Mouse (Mus musculus): ENCODE measurements at regions not wholly inside any gene's neighbourhood (a gene's known extent, or its start where the extent isn't known, plus 50 kb on each side); places are given as distances from the start of the nearest gene placed in this dataset.
A peak's percentile ranks its signal among the peaks of the same experiment; 100 is the strongest.

GRCm38 (mm10) chr7:58093523-58093922 is 562.4 kb upstream of the Atp10a start:
- 74% methylated on average over 3 of the region's 3 CpGs for WGBS
- H3K4me3 ChIP-seq (ENCODE audit: low read depth, low read length): no peak overlapping the region
- H3K9ac ChIP-seq (ENCODE audit: low read length): no peak overlapping the region
- no peaks in the 10 kb centered on the region for H3K9me3 ChIP-seq (replicated peaks; ENCODE audit: control insufficient read depth, low read length)
- H3K4me1 ChIP-seq (ENCODE audit: control insufficient read depth, insufficient read depth, low read length): no peaks in the 10 kb centered on the region
- H3K27me3 ChIP-seq (replicated peaks; ENCODE audit: control insufficient read depth, insufficient read depth, low read length): no peaks in the 10 kb centered on the region
- no peak overlapping the region for H3K27ac ChIP-seq (ENCODE audit: low read depth, low read length)
- no peak for ATAC-seq
- H3K36me3 ChIP-seq (ENCODE audit: control insufficient read depth, insufficient read depth, low read length): no peaks in the 10 kb centered on the region
- no peak overlapping the region for H3K4me2 ChIP-seq (ENCODE audit: low read length)
- DNase-seq (ENCODE audit: low spot score): peak; percentile 3

GRCm38 (mm10) chr7:58078825-58079224 is 569.0 kb upstream of the Gabra5 start:
- ATAC-seq (no peak), DNase-seq (ENCODE audit: low spot score) (no peak)
- Histone ChIP-seq H3K4me2 (ENCODE audit: low read length) (no peak overlapping the region), H3K36me3 (ENCODE audit: control insufficient read depth, insufficient read depth, low read length) (no peaks in the 10 kb centered on the region), H3K9me3 (replicated peaks; ENCODE audit: control insufficient read depth, low read length) (no peaks in the 10 kb centered on the region), H3K9ac (ENCODE audit: low read length) (no peak overlapping the region), H3K27me3 (replicated peaks; ENCODE audit: control insufficient read depth, insufficient read depth, low read length) (no peaks in the 10 kb centered on the region), H3K4me1 (ENCODE audit: control insufficient read depth, insufficient read depth, low read length) (no peaks in the 10 kb centered on the region), H3K27ac (ENCODE audit: low read depth, low read length) (no peak overlapping the region), H3K4me3 (ENCODE audit: low read depth, low read length) (no peak overlapping the region)
- 61% methylated on average over 2 of the region's 2 CpGs for WGBS

GRCm38 (mm10) chr7:58032975-58033374 is 523.1 kb upstream of the Gabra5 start:
- H3K27ac ChIP-seq (ENCODE audit: low read depth, low read length): no peak overlapping the region
- ATAC-seq (no peak), DNase-seq (ENCODE audit: low spot score) (no peak)
- no peaks in the 10 kb centered on the region for H3K4me1 ChIP-seq (ENCODE audit: control insufficient read depth, insufficient read depth, low read length)
- no peak overlapping the region for H3K9ac ChIP-seq (ENCODE audit: low read length)
- no peaks in the 10 kb centered on the region for H3K9me3 ChIP-seq (replicated peaks; ENCODE audit: control insufficient read depth, low read length)
- H3K4me2 ChIP-seq (ENCODE audit: low read length): no peak overlapping the region
- no peak overlapping the region for H3K4me3 ChIP-seq (ENCODE audit: low read depth, low read length)
- WGBS: 81% methylated on average over 1 of the region's 1 CpGs
- no peaks in the 10 kb centered on the region for H3K27me3 ChIP-seq (replicated peaks; ENCODE audit: control insufficient read depth, insufficient read depth, low read length)
- H3K36me3 ChIP-seq (ENCODE audit: control insufficient read depth, insufficient read depth, low read length): no peaks in the 10 kb centered on the region

- Histone ChIP-seq H3K36me3 (ENCODE audit: control insufficient read depth, insufficient read depth, low read length) (no peaks in the 10 kb centered on the region), H3K4me1 (ENCODE audit: control insufficient read depth, insufficient read depth, low read length) (no peaks in the 10 kb centered on the region), H3K27ac (ENCODE audit: low read depth, low read length) (no peak overlapping the region), H3K4me2 (ENCODE audit: low read length) (no peak overlapping the region), H3K4me3 (ENCODE audit: low read depth, low read length) (no peak overlapping the region), H3K9ac (ENCODE audit: low read length) (no peak overlapping the region), H3K27me3 (replicated peaks; ENCODE audit: control insufficient read depth, insufficient read depth, low read length) (no peaks in the 10 kb centered on the region), H3K9me3 (replicated peaks; ENCODE audit: control insufficient read depth, low read length) (no peaks in the 10 kb centered on the region)
- WGBS: 83% methylated on average over 1 of the region's 1 CpGs
- ATAC-seq (no peak), DNase-seq (ENCODE audit: low spot score) (peak; percentile 26)
These were observed 522.3 kb upstream of the Gabra5 start for GRCm38 (mm10) chr7:58032111-58032510.

GRCm38 (mm10) chr7:57992406-57993223 is 482.8 kb upstream of the Gabra5 start:
- H3K36me3 ChIP-seq (ENCODE audit: control insufficient read depth, insufficient read depth, low read length): no peaks in the 10 kb centered on the region
- H3K4me1 ChIP-seq (ENCODE audit: control insufficient read depth, insufficient read depth, low read length): no peaks in the 10 kb centered on the region
- no peak overlapping the region for H3K27ac ChIP-seq (ENCODE audit: low read depth, low read length)
- H3K27me3 ChIP-seq (replicated peaks; ENCODE audit: control insufficient read depth, insufficient read depth, low read length): no peaks in the 10 kb centered on the region
- H3K9ac ChIP-seq (ENCODE audit: low read length): no peak overlapping the region
- 78% methylated on average over 11 of the region's 11 CpGs for WGBS
- ATAC-seq (no peak), DNase-seq (ENCODE audit: low spot score) (peak; percentile 10)
- no peak overlapping the region for H3K4me2 ChIP-seq (ENCODE audit: low read length)
- H3K9me3 ChIP-seq (replicated peaks; ENCODE audit: control insufficient read depth, low read length): no peaks in the 10 kb centered on the region
- no peak overlapping the region for H3K4me3 ChIP-seq (ENCODE audit: low read depth, low read length)

- Histone ChIP-seq H3K4me2 (ENCODE audit: low read length) (no peak overlapping the region), H3K4me3 (ENCODE audit: low read depth, low read length) (no peak overlapping the region), H3K36me3 (ENCODE audit: control insufficient read depth, insufficient read depth, low read length) (no peaks in the 10 kb centered on the region), H3K27me3 (replicated peaks; ENCODE audit: control insufficient read depth, insufficient read depth, low read length) (no peaks in the 10 kb centered on the region), H3K4me1 (ENCODE audit: control insufficient read depth, insufficient read depth, low read length) (no peaks in the 10 kb centered on the region), H3K9ac (ENCODE audit: low read length) (no peak overlapping the region), H3K9me3 (replicated peaks; ENCODE audit: control insufficient read depth, low read length) (no peaks in the 10 kb centered on the region), H3K27ac (ENCODE audit: low read depth, low read length) (no peak overlapping the region)
- DNase-seq (ENCODE audit: low spot score): no peak
- no peak for ATAC-seq
These were observed 473.3 kb upstream of the Gabra5 start for GRCm38 (mm10) chr7:57983192-57983591.

- Histone ChIP-seq H3K27ac (ENCODE audit: low read depth, low read length) (no peak overlapping the region), H3K9me3 (replicated peaks; ENCODE audit: control insufficient read depth, low read length) (no peaks in the 10 kb centered on the region), H3K4me3 (ENCODE audit: low read depth, low read length) (no peak overlapping the region), H3K36me3 (ENCODE audit: control insufficient read depth, insufficient read depth, low read length) (no peaks in the 10 kb centered on the region), H3K27me3 (replicated peaks; ENCODE audit: control insufficient read depth, insufficient read depth, low read length) (no peaks in the 10 kb centered on the region), H3K9ac (ENCODE audit: low read length) (no peak overlapping the region), H3K4me2 (ENCODE audit: low read length) (no peak overlapping the region), H3K4me1 (ENCODE audit: control insufficient read depth, insufficient read depth, low read length) (no peaks in the 10 kb centered on the region)
- no peak for DNase-seq (ENCODE audit: low spot score)
- ATAC-seq: no peak
These were observed 456.4 kb upstream of the Gabra5 start for GRCm38 (mm10) chr7:57966216-57966615.

GRCm38 (mm10) chr7:57958871-57959270 is 449.0 kb upstream of the Gabra5 start:
- no peak for ATAC-seq
- no peak for DNase-seq (ENCODE audit: low spot score)
- Histone ChIP-seq H3K27ac (ENCODE audit: low read depth, low read length) (no peak overlapping the region), H3K36me3 (ENCODE audit: control insufficient read depth, insufficient read depth, low read length) (no peaks in the 10 kb centered on the region), H3K9ac (ENCODE audit: low read length) (no peak overlapping the region), H3K4me3 (ENCODE audit: low read depth, low read length) (no peak overlapping the region), H3K4me2 (ENCODE audit: low read length) (no peak overlapping the region), H3K4me1 (ENCODE audit: control insufficient read depth, insufficient read depth, low read length) (no peaks in the 10 kb centered on the region), H3K9me3 (replicated peaks; ENCODE audit: control insufficient read depth, low read length) (no peaks in the 10 kb centered on the region), H3K27me3 (replicated peaks; ENCODE audit: control insufficient read depth, insufficient read depth, low read length) (no peaks in the 10 kb centered on the region)

Measured in forebrain, embryonic 14.5 days (tissue).